Mouse (Mus musculus): ENCODE measurements around the gene Lhx1. TPM values are rescaled to one million over a fixed set of nuclear protein-coding genes. Genes with fewer than 3 reads are reported as not detected.
A peak's percentile ranks its signal among the peaks of the same experiment; 100 is the strongest.

The Lhx1 gene
- total and polyA plus RNA-seq, 3 experiments: under 0.01 TPM; not detected in 2

DNA sequence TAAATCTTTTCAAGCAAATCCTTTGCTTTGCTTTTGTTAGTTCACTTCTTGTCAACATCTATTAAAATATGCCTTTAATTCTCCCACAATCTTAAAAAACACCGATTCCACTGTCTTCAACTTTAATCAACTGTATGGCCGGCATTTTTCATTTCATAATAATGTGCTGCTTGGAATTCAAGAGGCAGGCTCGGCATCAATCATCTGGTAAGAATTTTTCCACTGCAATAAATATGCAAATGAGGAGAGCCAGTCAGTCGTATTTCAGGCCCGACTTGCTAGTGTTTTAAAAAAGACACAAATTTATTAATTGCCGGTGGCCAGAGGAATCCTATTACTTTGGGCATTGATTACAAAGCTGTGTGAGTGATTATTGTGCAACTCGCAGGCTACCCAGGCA lies 43.7 kb downstream of the Lhx1 start:
- H3K4me3 ChIP-seq (ENCODE audit: low read depth, low read length): no peak overlapping the region
- ATAC-seq (ENCODE audit: extremely low read depth, insufficient number of reproducible peaks, low FRiP score, poor library complexity, severe bottlenecking) (no peak), DNase-seq (ENCODE audit: low spot score) (no peak)
- TF ChIP-seq GATA1 (IDR thresholded peaks at IDR 0.05; ENCODE audit: borderline replicate concordance, low read length): no peak
- TF ChIP-seq CTCF (IDR thresholded peaks at IDR 0.05; ENCODE audit: low read depth, low read length): no peak
- TF ChIP-seq GATA2 (IDR thresholded peaks at IDR 0.05; ENCODE audit: borderline replicate concordance, low read depth, low read length): no peak
- TF ChIP-seq TAL1 (conservative IDR thresholded peaks at IDR 0.05; ENCODE audit: low read depth, low read length): no peak
- TF ChIP-seq POLR2AphosphoS5 (IDR thresholded peaks at IDR 0.05; ENCODE audit: insufficient replicate concordance, low read depth, low read length): no peak
- no peaks in the 10 kb centered on the region for H3K27me3 ChIP-seq (ENCODE audit: insufficient read depth, low read length)
- peaks cover 39% of the 10 kb centered on the region for H3K36me3 ChIP-seq (replicated peaks)
- H3K4me1 ChIP-seq (ENCODE audit: insufficient read depth, low read depth, low read length): peaks cover 12% of the 10 kb centered on the region
- no peaks in the 10 kb centered on the region for H3K9me3 ChIP-seq (replicated peaks)

DNA sequence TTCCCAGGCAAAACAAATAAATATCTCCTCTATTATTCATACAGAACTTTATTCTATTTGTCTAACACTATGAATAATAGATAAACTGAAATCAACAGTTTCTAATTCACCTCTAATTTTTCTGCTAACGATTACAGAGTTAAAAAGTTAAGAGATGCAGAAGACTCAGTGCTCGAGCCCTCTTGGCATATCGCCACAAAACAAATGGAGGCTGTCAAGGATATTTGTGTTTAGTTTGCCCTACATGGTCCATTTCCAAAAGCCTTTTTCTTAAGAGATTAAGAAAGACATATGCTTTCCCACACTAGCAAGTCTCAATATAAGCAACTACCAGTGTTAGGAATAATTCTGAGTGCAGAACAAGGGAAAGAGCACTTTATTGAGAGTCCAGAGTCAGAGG lies 44.9 kb downstream of the Lhx1 start:
- Histone ChIP-seq H3K4me1 (ENCODE audit: insufficient read depth, low read depth, low read length) (peaks cover 19% of the 10 kb centered on the region), H3K36me3 (replicated peaks) (peaks cover 40% of the 10 kb centered on the region), H3K9me3 (replicated peaks) (no peaks in the 10 kb centered on the region), H3K27me3 (ENCODE audit: insufficient read depth, low read length) (no peaks in the 10 kb centered on the region), H3K4me3 (ENCODE audit: low read depth, low read length) (no peak overlapping the region)
- TF ChIP-seq GATA2 (IDR thresholded peaks at IDR 0.05; ENCODE audit: borderline replicate concordance, low read depth, low read length) (no peak), CTCF (IDR thresholded peaks at IDR 0.05; ENCODE audit: low read depth, low read length) (no peak), POLR2AphosphoS5 (IDR thresholded peaks at IDR 0.05; ENCODE audit: insufficient replicate concordance, low read depth, low read length) (no peak), TAL1 (conservative IDR thresholded peaks at IDR 0.05; ENCODE audit: low read depth, low read length) (no peak), GATA1 (IDR thresholded peaks at IDR 0.05; ENCODE audit: borderline replicate concordance, low read length) (no peak)
- ATAC-seq (ENCODE audit: extremely low read depth, insufficient number of reproducible peaks, low FRiP score, poor library complexity, severe bottlenecking): no peak
- DNase-seq (ENCODE audit: low spot score): no peak

DNA sequence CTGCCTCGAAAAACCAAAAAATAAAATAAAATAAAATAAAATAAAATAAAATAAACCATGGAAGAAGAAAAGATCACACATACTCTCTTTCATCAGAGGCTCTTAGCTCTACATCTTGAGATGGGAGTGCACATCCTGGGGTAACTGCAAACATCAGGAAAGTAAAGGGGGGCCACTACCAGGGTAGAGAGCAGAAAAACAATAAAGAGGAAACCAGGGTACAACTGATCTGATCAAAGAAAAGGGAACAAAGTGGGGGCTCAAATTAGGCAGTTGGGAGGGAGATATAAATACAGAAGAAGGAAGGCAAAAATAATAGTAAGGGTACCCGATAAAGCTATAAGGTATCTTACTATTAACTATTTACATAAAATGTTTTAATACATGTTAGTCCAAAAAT lies 48.7 kb downstream of the Lhx1 start:
- TF ChIP-seq POLR2AphosphoS5 (IDR thresholded peaks at IDR 0.05; ENCODE audit: insufficient replicate concordance, low read depth, low read length) (no peak), TAL1 (conservative IDR thresholded peaks at IDR 0.05; ENCODE audit: low read depth, low read length) (no peak), GATA2 (IDR thresholded peaks at IDR 0.05; ENCODE audit: borderline replicate concordance, low read depth, low read length) (no peak), GATA1 (IDR thresholded peaks at IDR 0.05; ENCODE audit: borderline replicate concordance, low read length) (no peak), CTCF (IDR thresholded peaks at IDR 0.05; ENCODE audit: low read depth, low read length) (no peak)
- peaks cover 54% of the 10 kb centered on the region for H3K36me3 ChIP-seq (replicated peaks)
- H3K4me1 ChIP-seq (ENCODE audit: insufficient read depth, low read depth, low read length): peaks cover 32% of the 10 kb centered on the region
- DNase-seq (ENCODE audit: low spot score) (no peak), ATAC-seq (ENCODE audit: extremely low read depth, insufficient number of reproducible peaks, low FRiP score, poor library complexity, severe bottlenecking) (no peak)
- no peaks in the 10 kb centered on the region for H3K27me3 ChIP-seq (ENCODE audit: insufficient read depth, low read length)
- H3K4me3 ChIP-seq (ENCODE audit: low read depth, low read length): no peak overlapping the region
- no peaks in the 10 kb centered on the region for H3K9me3 ChIP-seq (replicated peaks)

DNA sequence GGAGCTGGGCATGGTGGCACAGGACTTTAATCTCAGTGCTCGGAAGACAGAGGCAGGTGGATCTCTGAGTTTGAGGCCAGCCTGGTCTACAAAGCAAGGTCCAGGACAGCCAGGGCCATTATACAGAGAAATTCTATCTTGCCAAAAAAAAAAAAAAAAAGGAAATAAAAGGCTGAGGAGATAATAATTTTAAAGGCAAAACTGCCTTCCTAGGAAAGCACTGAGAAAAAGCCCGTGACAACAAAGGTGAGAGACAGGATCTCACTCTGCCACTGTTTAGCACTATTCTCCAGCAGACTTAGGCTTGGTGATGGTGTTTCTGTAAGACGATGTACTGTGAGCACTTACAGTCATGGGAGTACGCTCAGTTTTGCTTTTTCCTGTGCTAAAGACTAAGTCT lies 49.3 kb downstream of the Lhx1 start:
- DNase-seq (ENCODE audit: low spot score): no peak
- no peak for ATAC-seq (ENCODE audit: extremely low read depth, insufficient number of reproducible peaks, low FRiP score, poor library complexity, severe bottlenecking)
- TF ChIP-seq GATA2 (IDR thresholded peaks at IDR 0.05; ENCODE audit: borderline replicate concordance, low read depth, low read length) (no peak), POLR2AphosphoS5 (IDR thresholded peaks at IDR 0.05; ENCODE audit: insufficient replicate concordance, low read depth, low read length) (no peak), CTCF (IDR thresholded peaks at IDR 0.05; ENCODE audit: low read depth, low read length) (no peak), GATA1 (IDR thresholded peaks at IDR 0.05; ENCODE audit: borderline replicate concordance, low read length) (no peak), TAL1 (conservative IDR thresholded peaks at IDR 0.05; ENCODE audit: low read depth, low read length) (no peak)

DNA sequence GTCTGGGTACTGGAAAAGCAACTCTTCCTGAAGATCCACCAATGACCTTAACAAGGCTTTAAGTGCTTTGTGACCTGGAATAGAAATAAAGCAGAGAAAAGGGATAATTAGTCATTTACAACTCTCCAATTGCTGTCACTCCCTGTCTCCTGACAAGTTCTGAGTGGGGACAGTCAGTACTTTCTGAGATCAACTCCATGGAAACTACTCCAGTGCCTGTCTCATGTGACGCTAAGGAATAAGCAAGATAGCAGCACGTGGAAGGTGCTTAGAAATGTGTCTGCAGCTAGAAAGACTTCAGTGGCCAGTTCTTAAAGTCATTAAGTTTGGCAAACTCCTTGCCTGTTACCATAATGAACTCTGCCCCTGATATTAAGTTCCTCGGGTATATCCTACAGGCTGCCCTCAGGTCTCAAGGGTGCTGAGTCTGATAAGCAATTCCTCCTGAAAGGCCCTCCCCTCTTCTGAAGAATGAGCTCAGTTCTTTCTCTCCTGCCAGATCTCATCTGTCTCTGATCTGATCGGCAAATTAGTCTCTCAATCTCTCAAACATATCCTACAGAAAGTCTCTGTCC lies 52.2 kb downstream of the Lhx1 start:
- no peak for ATAC-seq (ENCODE audit: extremely low read depth, insufficient number of reproducible peaks, low FRiP score, poor library complexity, severe bottlenecking)
- Histone ChIP-seq H3K27me3 (ENCODE audit: insufficient read depth, low read length) (no peaks in the 10 kb centered on the region), H3K4me1 (ENCODE audit: insufficient read depth, low read depth, low read length) (peaks cover 26% of the 10 kb centered on the region), H3K4me3 (ENCODE audit: low read depth, low read length) (no peak overlapping the region), H3K9me3 (replicated peaks) (no peaks in the 10 kb centered on the region), H3K36me3 (replicated peaks) (peaks cover 70% of the 10 kb centered on the region)
- DNase-seq (ENCODE audit: low spot score): peak; percentile 2
- no peak for TF ChIP-seq CTCF (IDR thresholded peaks at IDR 0.05; ENCODE audit: low read depth, low read length)
- TF ChIP-seq TAL1 (conservative IDR thresholded peaks at IDR 0.05; ENCODE audit: low read depth, low read length): no peak
- no peak for TF ChIP-seq GATA2 (IDR thresholded peaks at IDR 0.05; ENCODE audit: borderline replicate concordance, low read depth, low read length)

More for the DNA sequence above, 49.3 kb downstream of the Lhx1 start:
- Histone ChIP-seq H3K36me3 (replicated peaks) (peaks cover 56% of the 10 kb centered on the region), H3K9me3 (replicated peaks) (no peaks in the 10 kb centered on the region), H3K4me1 (ENCODE audit: insufficient read depth, low read depth, low read length) (peaks cover 32% of the 10 kb centered on the region), H3K4me3 (ENCODE audit: low read depth, low read length) (no peak overlapping the region), H3K27me3 (ENCODE audit: insufficient read depth, low read length) (no peaks in the 10 kb centered on the region)

Other genes with a start within 250 kb of the Lhx1 start
- 78.4 and 82.2 TPM in 2 replicates for gene Aatf, start 12.0 kb downstream of the Lhx1 start, total RNA-seq (2014; fragmentation: Nextera tagmentation)
- gene Aatf, start 12.0 kb downstream of the Lhx1 start, total RNA-seq (2017): 78.8 and 94.6 TPM in 2 replicates
- 42.9 and 43.3 TPM in 2 replicates for gene Aatf, start 12.0 kb downstream of the Lhx1 start, polyA plus RNA-seq (2012)

Data from G1E (cell line).